Mouse (Mus musculus) megakaryocyte, embryonic 14.5 days (primary cell): Measurements from ENCODE around the gene Zfp764. TPM values are rescaled to one million over a fixed set of nuclear protein-coding genes. Genes with fewer than 3 reads are reported as not detected.
"Not testable (repeated sequence)": the region's sequence is repeated elsewhere in the genome, so short reads cannot be mapped to it uniquely, and the experiment has no call there.

Experiments used
- H3K27me3 ChIP-seq: replicated peaks from 2 replicates; pipeline ENCODE3; 2012; ENCODE audit warnings: inconsistent platforms
- H3K36me3 ChIP-seq: replicated peaks from 2 replicates; pipeline ENCODE3; 2012; ENCODE audit warnings: low read length, inconsistent platforms, mixed read lengths
- H3K4me1 ChIP-seq: 2 replicates; pipeline ENCODE4 v1.6.1; 2012; ENCODE audit warnings: inconsistent platforms
- H3K4me3 ChIP-seq: replicated peaks from 2 replicates; pipeline ENCODE3; 2012; ENCODE audit warnings: moderate library complexity, mild to moderate bottlenecking, inconsistent platforms
- H3K9me3 ChIP-seq: 2 replicates; pipeline ENCODE4 v1.6.1; 2012; ENCODE audit warnings: inconsistent platforms
- FLI1 ChIP-seq: IDR thresholded peaks from 2 replicates; pipeline ENCODE4 v1.6.1; 2012; ENCODE audit warnings: low read length, inconsistent platforms, mixed read lengths
- GATA1 ChIP-seq: IDR thresholded peaks from 3 replicates; pipeline ENCODE4 v1.6.1; 2012; ENCODE audit warnings: mixed read lengths, low read length, inconsistent platforms, borderline replicate concordance
- polyA plus RNA-seq: library from polyadenylated mRNA; stranded (reverse); fragments of >175 nt; gene quantifications from 2 replicates; pipeline ENCODE4 v1.2.3, GENCODE M21; 2012; ENCODE audit warnings: low replicate concordance; ENCODE audit not compliant: insufficient read depth

Zfp764 gene
- 0.32 TPM in 1 of 2 replicates, not detected in the other for polyA plus RNA-seq

- H3K36me3 ChIP-seq, H3K9me3 ChIP-seq, H3K27me3 ChIP-seq: not testable (repeated sequence)
- H3K4me1 ChIP-seq: peaks cover 17% of the 10 kb centered on the region
- peak within 1 kb of the TSS; percentile 93 for H3K4me3 ChIP-seq
These were observed at the start of gene Zfp764 for GRCm38 (mm10) chr7:127406002-127406987. Gene Zfp764, minus strand, starts transcription at chr7:127406822.

GRCm38 (mm10) chr7:127454905-127455304 is 48.3 kb upstream of the Zfp764 start:
- Histone ChIP-seq H3K27me3 (no peaks in the 10 kb centered on the region), H3K4me1 (peaks cover 24% of the 10 kb centered on the region), H3K4me3 (peak overlapping the region; percentile 17), H3K9me3 (peaks cover 13% of the 10 kb centered on the region), H3K36me3 (peaks cover 66% of the 10 kb centered on the region)
- TF ChIP-seq GATA1: no peak
- TF ChIP-seq FLI1: no peak

- Histone ChIP-seq H3K27me3 (no peaks in the 10 kb centered on the region), H3K9me3 (peaks cover 13% of the 10 kb centered on the region), H3K36me3 (peaks cover 55% of the 10 kb centered on the region), H3K4me1 (peaks cover 37% of the 10 kb centered on the region), H3K4me3 (no peak overlapping the region)
- TF ChIP-seq GATA1: no peak
- no peak for TF ChIP-seq FLI1
These were observed 46.4 kb upstream of the Zfp764 start for GRCm38 (mm10) chr7:127453056-127453455.

- no peak for TF ChIP-seq FLI1
- no peak for TF ChIP-seq GATA1
- H3K36me3 ChIP-seq: peaks cover 48% of the 10 kb centered on the region
- peak overlapping the region; percentile 97 for H3K4me3 ChIP-seq
These were observed 43.3 kb upstream of the Zfp764 start for GRCm38 (mm10) chr7:127449966-127450365.

GRCm38 (mm10) chr7:127448521-127449300 is 42.1 kb upstream of the Zfp764 start, which contains the start of gene Zfp689:
Gene Zfp689, minus strand, starts transcription at chr7:127449158.
- Histone ChIP-seq H3K9me3 (no peaks in the 10 kb centered on the region), H3K4me3 (peak within 1 kb of the TSS; percentile 97), H3K4me1 (peaks cover 40% of the 10 kb centered on the region), H3K27me3 (no peaks in the 10 kb centered on the region), H3K36me3 (peaks cover 52% of the 10 kb centered on the region)
- TF ChIP-seq FLI1 (no peak; the same call in 1 of the 2 replicates), GATA1 (no peak)

More at GRCm38 (mm10) chr7:127449966-127450365, 43.3 kb upstream of the Zfp764 start:
- Histone ChIP-seq H3K9me3 (no peaks in the 10 kb centered on the region), H3K4me1 (peaks cover 40% of the 10 kb centered on the region), H3K27me3 (no peaks in the 10 kb centered on the region)

DNA sequence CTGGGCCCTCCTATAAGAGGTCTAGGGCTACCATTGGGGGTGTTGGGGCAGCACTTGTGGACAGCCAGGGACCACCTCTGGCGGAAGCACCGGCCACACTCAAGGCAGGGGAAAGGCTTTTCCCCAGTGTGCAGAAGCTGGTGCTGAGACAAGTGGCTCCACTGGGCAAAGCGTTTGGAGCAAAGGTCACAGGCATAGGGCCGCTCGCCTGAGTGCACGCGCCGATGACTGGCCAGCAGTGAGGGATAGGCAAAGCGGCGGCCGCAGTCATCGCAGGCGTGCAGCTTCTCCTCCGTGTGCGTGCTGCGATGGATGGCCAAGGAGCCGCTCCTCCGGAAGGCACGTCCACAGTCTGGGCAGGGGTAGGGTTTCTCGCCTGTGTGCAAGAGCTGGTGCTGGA is 37.4 kb upstream of the Zfp764 start:
- Histone ChIP-seq H3K9me3 (peaks cover 8% of the 10 kb centered on the region), H3K4me1 (peaks cover 12% of the 10 kb centered on the region), H3K36me3 (peaks cover 47% of the 10 kb centered on the region), H3K27me3 (no peaks in the 10 kb centered on the region), H3K4me3 (no peak overlapping the region)
- TF ChIP-seq GATA1 (no peak), FLI1 (no peak)

DNA sequence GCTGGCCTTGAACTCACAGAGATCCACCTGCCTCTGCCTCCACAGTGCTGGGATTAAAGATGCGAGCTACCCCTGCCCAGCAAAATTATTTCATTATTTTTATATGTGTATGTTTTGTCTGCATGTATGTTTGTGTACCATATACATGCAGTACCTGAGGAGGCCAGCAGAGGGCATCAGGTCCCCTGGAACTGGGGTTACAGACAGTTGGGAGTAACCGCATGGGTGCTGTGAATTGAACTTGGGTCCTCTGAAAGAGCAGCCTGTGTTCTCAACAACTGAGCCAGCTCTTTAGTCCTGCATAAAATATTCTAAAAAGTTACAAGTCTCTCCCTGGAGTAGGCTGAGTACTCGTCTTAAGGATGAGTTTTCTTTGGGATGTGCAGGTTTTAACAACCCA is 31.1 kb upstream of the Zfp764 start:
- TF ChIP-seq GATA1 (no peak), FLI1 (no peak)
- Histone ChIP-seq H3K4me3 (no peak overlapping the region), H3K36me3 (peaks cover 7% of the 10 kb centered on the region), H3K4me1 (no peaks in the 10 kb centered on the region; the same call in 1 of the 2 replicates), H3K27me3 (peaks cover 5% of the 10 kb centered on the region), H3K9me3 (peaks cover 22% of the 10 kb centered on the region)

- peaks cover 19% of the 10 kb centered on the region for H3K9me3 ChIP-seq
- H3K4me3 ChIP-seq: no peak overlapping the region
- TF ChIP-seq GATA1: no peak
- TF ChIP-seq FLI1: no peak
- no peaks in the 10 kb centered on the region for H3K36me3 ChIP-seq
- H3K27me3 ChIP-seq: peaks cover 8% of the 10 kb centered on the region
- H3K4me1 ChIP-seq: no peaks in the 10 kb centered on the region; the same call in 1 of the 2 replicates
These were observed 28.6 kb upstream of the Zfp764 start for GRCm38 (mm10) chr7:127435206-127435605.

GRCm38 (mm10) chr7:127426354-127426753 is 19.7 kb upstream of the Zfp764 start:
- Histone ChIP-seq H3K9me3 (peaks cover 20% of the 10 kb centered on the region), H3K4me1 (peaks cover 15% of the 10 kb centered on the region), H3K27me3 (peaks cover 10% of the 10 kb centered on the region), H3K36me3 (no peaks in the 10 kb centered on the region), H3K4me3 (no peak overlapping the region)
- TF ChIP-seq GATA1 (no peak), FLI1 (no peak)

- peaks cover 20% of the 10 kb centered on the region for H3K4me1 ChIP-seq
- no peak overlapping the region for H3K4me3 ChIP-seq
- no peak for TF ChIP-seq FLI1
- no peak for TF ChIP-seq GATA1
- H3K27me3 ChIP-seq: peaks cover 10% of the 10 kb centered on the region
- peaks cover 20% of the 10 kb centered on the region for H3K9me3 ChIP-seq
- H3K36me3 ChIP-seq: no peaks in the 10 kb centered on the region
These were observed 19.3 kb upstream of the Zfp764 start for GRCm38 (mm10) chr7:127425911-127426310.
